Mouse (Mus musculus) forebrain, embryonic 10.5 days (tissue): ENCODE data around the gene Apod. TPM values are rescaled to one million over a fixed set of nuclear protein-coding genes. Genes with fewer than 3 reads are reported as not detected.
"Not testable (repeated sequence)": the region's sequence is repeated elsewhere in the genome, so short reads cannot be mapped to it uniquely, and the experiment has no call there.

Experiments used
- DNase-seq: peaks from one replicate; pipeline ENCODE4 v3.0.0-alpha.2; 2017; ENCODE audit warnings: low spot score; ENCODE audit errors: extremely low spot score
- H3K27ac ChIP-seq: fragments of 300-500 bp; sonication (generic); 2 replicates; pipeline ENCODE4 v1.5.1; 2016; ENCODE audit warnings: mild to moderate bottlenecking
- H3K27me3 ChIP-seq: fragments of 300-500 bp; sonication (generic); 2 replicates; pipeline ENCODE4 v1.6.1; 2016; ENCODE audit warnings: mild to moderate bottlenecking; ENCODE audit not compliant: poor library complexity, severe bottlenecking
- H3K36me3 ChIP-seq: fragments of 300-500 bp; sonication (generic); replicated peaks from 2 replicates; pipeline ENCODE4 v1.6.1; 2016; ENCODE audit warnings: mild to moderate bottlenecking, moderate library complexity
- H3K4me1 ChIP-seq: fragments of 300-500 bp; sonication (generic); 2 replicates; pipeline ENCODE4 v1.6.1; 2016
- H3K4me3 ChIP-seq: fragments of 300-500 bp; sonication (generic); 2 replicates; pipeline ENCODE4 v1.5.1; 2016; ENCODE audit warnings: mild to moderate bottlenecking, moderate library complexity
- H3K9me3 ChIP-seq: fragments of 300-500 bp; sonication (generic); 2 replicates; pipeline ENCODE4 v1.6.1; 2016; ENCODE audit warnings: mild to moderate bottlenecking, moderate library complexity
- WGBS: fragments of 180-500 bp; shearing (Covaris S2); methylation state at CpG from one replicate; pipeline ENCODE4 v1.1.7; 2016; 5-methylcytosine and 5-hydroxymethylcytosine counted together
- polyA plus RNA-seq: library from polyadenylated mRNA; unstranded; fragments of >200 nt; fragmentation: Nextera tagmentation; extraction: Ambion mirVana; gene quantifications from 2 replicates; pipeline ENCODE4 v1.2.1, GENCODE M21; 2016

Apod gene
- polyA plus RNA-seq, 1 experiment from 2014 or later, result 24.4 TPM

DNA sequence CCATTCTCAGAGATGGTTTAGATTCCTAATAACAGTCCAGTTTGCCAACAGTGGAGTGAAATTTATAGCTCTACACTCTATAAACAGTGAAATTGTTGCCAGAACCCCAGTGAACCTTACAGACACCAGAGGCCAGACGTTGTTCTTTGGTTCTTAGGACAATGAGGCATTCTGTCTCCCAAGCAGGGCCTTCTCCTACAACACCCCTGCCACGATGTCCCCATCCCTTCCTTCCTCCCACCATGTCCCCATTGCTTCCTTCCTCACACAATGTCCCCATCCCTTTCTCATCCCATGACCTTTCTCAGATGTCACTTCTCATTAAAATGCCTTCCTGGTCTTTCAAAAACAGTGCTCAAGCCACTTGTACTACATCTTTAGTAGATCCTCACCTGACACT, 3.8 kb upstream of the Apod start:
- WGBS, result 83% methylated on average over 2 of the region's 2 CpGs
- DNase-seq, result no peak
- H3K27me3 ChIP-seq, result no peaks in the 10 kb centered on the region
- no peak overlapping the region for H3K4me3 ChIP-seq
- H3K27ac ChIP-seq, result no peak overlapping the region
- H3K4me1 ChIP-seq, result peaks cover 39% of the 10 kb centered on the region
- no peaks in the 10 kb centered on the region for H3K36me3 ChIP-seq
- no peaks in the 10 kb centered on the region for H3K9me3 ChIP-seq

DNA sequence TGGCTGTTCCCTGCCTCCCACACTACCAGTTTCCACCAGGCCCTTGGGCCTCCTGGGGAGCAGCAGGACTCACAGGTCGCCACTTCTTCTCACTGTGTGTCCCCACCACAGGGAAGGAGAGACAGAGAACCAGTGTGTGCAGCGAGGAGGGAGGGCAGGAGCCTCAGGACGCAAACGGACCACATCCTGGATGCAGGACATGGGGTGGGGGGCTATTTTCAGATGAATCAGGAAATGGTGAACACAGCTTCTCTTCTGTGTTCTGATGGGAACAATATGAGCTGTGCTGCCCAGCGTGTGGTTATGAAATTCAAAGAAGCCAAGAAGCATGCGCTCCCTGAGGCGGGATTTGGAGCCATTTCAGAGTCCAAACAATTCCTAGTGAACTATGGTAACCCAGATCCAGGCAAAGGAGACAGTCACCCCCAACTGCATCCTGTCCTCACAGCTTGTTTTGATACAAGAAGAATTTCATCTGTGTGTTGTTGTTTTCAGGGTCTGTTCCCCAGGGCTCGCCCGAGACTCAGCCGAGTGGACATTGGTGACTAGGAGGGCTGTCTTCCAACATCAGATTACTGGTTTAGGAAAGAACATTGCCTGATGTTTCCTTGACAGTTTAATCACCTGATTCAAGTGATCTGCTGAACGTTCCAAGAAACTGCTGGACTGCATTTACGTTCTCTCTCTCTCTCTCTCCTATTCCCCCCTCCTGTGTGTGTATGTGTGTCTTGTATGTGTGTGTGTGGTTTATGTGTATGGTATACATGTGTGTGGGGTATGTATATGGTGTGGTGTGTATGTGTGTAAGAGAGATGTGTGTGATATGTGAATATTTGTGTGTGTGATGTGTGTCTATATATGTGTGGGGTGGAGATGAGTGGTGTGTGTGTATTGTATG, 1.9 kb upstream of the Apod start:
- peak overlapping the region; percentile 63; the same call in 1 of the 2 replicates for H3K27ac ChIP-seq
- 72% methylated on average over 12 of the region's 12 CpGs for WGBS

DNA sequence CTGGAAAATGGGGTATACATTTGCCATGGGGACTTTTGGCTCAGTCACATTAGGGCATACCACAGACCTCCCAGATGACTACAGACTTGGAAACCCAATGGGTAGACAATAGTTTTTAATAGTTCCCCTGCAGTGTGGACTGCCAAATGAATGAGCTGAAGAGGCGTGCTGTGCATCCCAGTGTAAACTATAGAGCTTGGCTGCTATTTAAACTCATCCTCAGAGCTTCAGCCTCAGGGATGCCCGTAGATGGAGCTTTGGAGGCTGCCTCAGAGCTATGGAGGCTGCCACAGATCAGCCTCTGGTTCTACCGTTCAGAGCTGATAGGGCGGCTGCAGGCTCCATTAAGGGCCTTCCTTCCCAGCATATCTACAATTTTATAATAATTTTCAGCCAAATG, 686 bp upstream of the Apod start:
- DNase-seq, result no peak
- Histone ChIP-seq H3K4me1 (peaks cover 32% of the 10 kb centered on the region), H3K4me3 (no peak overlapping the region), H3K27ac (no peak overlapping the region), H3K36me3 (no peaks in the 10 kb centered on the region), H3K27me3 (no peaks in the 10 kb centered on the region), H3K9me3 (no peaks in the 10 kb centered on the region)
- 79% methylated on average over 4 of the region's 4 CpGs for WGBS

More for the DNA sequence above, 1.9 kb upstream of the Apod start:
- not testable (repeated sequence) for H3K36me3 ChIP-seq, H3K9me3 ChIP-seq, H3K27me3 ChIP-seq, DNase-seq, H3K4me3 ChIP-seq
- H3K4me1 ChIP-seq, result peaks cover 35% of the 10 kb centered on the region

DNA sequence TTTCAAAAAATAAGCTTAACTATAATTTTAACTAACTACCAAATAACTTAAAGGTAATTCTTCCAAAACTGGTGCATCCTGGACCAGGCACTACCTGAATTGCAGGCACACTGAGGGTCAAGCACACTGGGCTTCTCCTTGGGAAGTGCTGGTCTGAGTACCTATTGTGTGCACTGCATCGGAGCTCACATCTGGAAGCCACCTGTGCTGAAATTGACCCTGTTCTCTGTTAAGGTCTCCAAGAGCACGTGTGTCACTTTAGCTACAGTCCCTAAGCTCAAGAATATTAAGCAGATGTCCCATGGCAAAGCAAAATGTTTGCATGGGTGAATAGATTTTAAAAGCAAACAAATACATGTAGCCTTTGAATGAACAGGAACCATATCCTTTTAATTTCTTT, 997 bp downstream of the Apod start:
- Histone ChIP-seq H3K27me3 (no peaks in the 10 kb centered on the region), H3K36me3 (no peaks in the 10 kb centered on the region), H3K4me3 (no peak overlapping the region), H3K27ac (no peak overlapping the region), H3K9me3 (no peaks in the 10 kb centered on the region), H3K4me1 (peaks cover 32% of the 10 kb centered on the region)
- DNase-seq, result no peak
- 64% methylated on average over 2 of the region's 2 CpGs for WGBS

DNA sequence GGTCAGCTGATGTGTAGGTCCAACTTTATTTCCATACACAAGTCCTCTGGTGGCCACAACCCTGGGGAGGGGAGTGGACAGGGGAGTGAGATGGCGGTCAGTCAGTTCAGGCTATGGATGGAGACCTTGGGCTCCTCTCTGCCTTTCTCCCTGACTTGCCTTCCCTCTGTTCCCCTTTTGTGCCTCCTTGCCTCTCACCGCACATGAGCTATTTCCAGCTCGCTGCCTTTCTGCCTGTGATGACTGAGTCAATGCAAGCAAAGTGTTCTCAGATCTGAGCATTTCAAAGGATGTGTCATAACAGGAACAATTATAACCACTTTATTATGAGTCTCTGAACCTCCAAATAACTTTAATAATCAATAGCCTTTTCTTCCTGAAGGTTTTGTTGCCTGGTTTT, 2.3 kb downstream of the Apod start:
- Histone ChIP-seq H3K9me3 (no peaks in the 10 kb centered on the region), H3K27me3 (no peaks in the 10 kb centered on the region), H3K27ac (no peak overlapping the region), H3K4me3 (no peak overlapping the region), H3K4me1 (peaks cover 32% of the 10 kb centered on the region), H3K36me3 (no peaks in the 10 kb centered on the region)
- DNase-seq, result no peak
- WGBS, result 81% methylated on average over 3 of the region's 3 CpGs

DNA sequence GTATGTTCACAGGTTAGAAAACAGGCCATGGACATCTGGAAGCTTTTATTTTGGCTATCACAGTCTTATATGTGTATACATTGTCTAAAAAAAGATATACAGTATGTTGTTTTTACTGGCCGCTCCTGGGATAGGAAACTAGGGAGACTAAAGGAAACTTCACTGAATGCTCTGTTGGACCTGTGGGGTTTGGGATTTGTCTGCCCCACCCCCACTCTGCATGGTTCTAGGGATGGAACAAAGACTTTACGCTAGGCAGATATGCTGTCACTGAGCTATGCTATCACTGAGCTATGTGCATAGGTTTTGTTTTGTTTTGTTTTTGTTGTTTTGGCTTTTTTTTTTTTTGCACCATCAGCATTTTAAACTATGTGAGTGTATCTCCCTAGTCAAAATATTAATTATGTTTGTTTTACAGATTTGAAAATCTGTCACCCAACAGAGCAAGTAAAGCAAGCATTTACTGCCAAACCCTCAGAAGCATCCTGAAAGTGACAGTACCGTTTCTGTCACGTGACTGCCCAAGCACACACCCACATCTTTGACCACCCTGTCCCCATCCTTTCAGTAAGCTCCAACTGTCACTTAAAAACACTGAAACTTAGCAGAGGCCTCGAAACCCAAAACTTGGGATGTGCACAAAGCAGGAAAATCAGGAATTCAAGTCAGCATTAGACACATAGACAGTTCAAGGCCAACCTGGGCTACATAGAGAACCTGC, 9.2 kb downstream of the Apod start:
- peaks cover 12% of the 10 kb centered on the region; the same call in 1 of the 2 replicates for H3K27me3 ChIP-seq
- no peak for DNase-seq
- no peak overlapping the region for H3K4me3 ChIP-seq
- H3K36me3 ChIP-seq, result no peaks in the 10 kb centered on the region
- H3K9me3 ChIP-seq, result no peaks in the 10 kb centered on the region
- H3K27ac ChIP-seq, result no peak overlapping the region
- WGBS, result 80% methylated on average over 5 of the region's 5 CpGs
- H3K4me1 ChIP-seq, result peaks cover 12% of the 10 kb centered on the region

DNA sequence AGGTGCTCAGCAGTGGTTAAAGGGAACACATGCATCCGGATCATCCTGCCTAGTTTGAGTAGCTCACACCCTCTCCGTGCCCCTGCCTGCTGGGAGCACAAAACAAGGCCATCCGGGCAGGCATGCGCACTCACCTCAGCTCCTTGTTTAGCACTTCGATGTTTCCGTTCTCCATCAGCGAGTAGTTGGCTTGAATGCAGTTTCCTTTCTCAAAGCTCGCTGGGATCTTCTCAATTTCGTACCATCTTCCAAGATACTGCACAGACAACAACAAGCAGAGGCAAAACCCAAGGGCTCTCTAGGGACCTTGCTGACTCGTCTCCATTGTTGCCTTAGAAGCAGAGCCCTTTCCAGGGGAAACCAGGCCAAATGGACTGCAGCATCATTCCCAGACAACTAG, 11.3 kb downstream of the Apod start:
- no peaks in the 10 kb centered on the region for H3K36me3 ChIP-seq
- peaks cover 28% of the 10 kb centered on the region for H3K4me1 ChIP-seq
- H3K27me3 ChIP-seq, result peaks cover 12% of the 10 kb centered on the region
- H3K27ac ChIP-seq, result no peak overlapping the region
- WGBS, result 80% methylated on average over 10 of the region's 10 CpGs
- no peaks in the 10 kb centered on the region for H3K9me3 ChIP-seq
- no peak for DNase-seq
- H3K4me3 ChIP-seq, result no peak overlapping the region

DNA sequence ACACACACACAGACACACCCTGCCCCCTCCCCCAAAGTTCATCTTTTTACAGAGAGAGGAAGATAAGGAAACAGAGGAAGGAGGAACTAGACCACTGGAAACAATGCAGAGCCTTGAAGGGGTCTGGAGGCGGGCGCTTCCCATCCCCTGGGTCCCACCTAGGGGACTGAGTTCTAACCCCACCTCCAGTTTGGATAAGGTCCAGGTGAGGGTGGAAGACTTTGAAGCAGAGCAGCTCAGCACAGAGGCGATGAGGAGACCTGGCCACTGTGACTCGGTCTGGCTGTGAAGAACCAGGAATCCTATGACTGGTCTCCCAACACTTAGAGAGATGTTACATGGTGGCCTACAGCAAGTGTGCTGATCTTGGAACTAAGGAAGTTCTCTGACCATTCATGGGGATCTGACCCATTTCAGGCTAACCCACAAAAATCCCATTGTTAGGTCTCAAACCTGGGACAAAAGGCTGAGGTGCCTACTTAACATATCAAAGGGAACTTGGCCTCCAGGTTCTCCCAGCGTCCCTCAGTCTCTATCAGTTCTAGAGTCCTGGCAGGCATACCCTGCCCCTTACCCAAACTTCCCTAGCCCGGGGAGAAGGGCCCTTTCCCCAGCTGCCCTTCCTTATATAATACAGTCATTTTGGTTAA, 13.6 kb downstream of the Apod start:
- H3K27ac ChIP-seq, result peak overlapping the region; percentile 31

DNA sequence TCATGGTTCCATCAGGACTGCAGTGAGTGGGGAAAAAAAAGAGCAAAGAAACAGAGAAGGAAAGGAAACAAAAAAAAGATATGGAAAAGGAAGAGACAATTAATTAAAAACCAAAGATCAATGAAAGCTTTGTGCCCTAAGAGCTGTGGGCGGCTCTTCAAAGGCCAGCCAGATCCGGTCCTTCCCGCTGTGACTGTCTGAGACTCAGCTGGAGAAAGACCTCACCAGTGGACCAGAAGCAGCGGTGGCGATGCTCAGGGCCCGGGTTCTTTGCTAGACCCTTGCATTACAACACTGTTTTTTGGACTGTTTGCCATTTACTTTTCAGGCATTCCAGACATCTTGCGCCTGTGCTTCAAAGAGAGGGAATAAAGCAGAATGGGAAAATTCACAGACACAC, 14.1 kb downstream of the Apod start:
- Histone ChIP-seq H3K9me3 (no peaks in the 10 kb centered on the region), H3K36me3 (no peaks in the 10 kb centered on the region), H3K27ac (peak overlapping the region; percentile 68), H3K27me3 (peaks cover 12% of the 10 kb centered on the region), H3K4me1 (peaks cover 30% of the 10 kb centered on the region), H3K4me3 (no peak overlapping the region)
- 32% methylated on average over 7 of the region's 7 CpGs for WGBS
- no peak for DNase-seq

More for the DNA sequence above, 13.6 kb downstream of the Apod start:
- Histone ChIP-seq H3K4me3 (no peak overlapping the region), H3K4me1 (peaks cover 28% of the 10 kb centered on the region), H3K27me3 (peaks cover 12% of the 10 kb centered on the region), H3K9me3 (no peaks in the 10 kb centered on the region), H3K36me3 (no peaks in the 10 kb centered on the region)
- no peak for DNase-seq
- WGBS, result 76% methylated on average over 6 of the region's 6 CpGs

DNA sequence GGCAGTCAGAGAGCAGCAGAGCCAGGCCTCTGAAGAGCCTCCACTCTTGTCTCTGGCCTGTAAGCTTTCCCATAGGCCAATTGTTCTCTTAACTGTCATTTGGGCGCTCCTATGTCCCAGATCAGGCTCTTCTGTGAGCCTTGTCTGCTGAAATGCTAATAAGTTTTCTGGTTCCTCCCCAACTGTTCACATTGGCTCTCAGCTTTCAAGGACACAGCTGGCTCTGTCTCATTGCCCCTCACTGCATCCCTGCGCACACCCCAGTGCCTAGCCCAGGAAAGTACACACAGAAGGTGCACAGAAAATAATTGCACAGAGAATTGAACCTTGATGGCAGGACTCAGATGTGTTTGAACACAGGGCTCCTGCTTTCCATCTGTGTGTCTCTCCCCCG, 14.7 kb downstream of the Apod start:
- no peaks in the 10 kb centered on the region for H3K36me3 ChIP-seq
- H3K27ac ChIP-seq, result peak overlapping the region; percentile 68
- H3K4me3 ChIP-seq, result no peak overlapping the region
- peaks cover 12% of the 10 kb centered on the region for H3K27me3 ChIP-seq
- DNase-seq, result no peak
- H3K4me1 ChIP-seq, result peaks cover 34% of the 10 kb centered on the region
- no peaks in the 10 kb centered on the region for H3K9me3 ChIP-seq
- 40% methylated on average over 3 of the region's 3 CpGs for WGBS

DNA sequence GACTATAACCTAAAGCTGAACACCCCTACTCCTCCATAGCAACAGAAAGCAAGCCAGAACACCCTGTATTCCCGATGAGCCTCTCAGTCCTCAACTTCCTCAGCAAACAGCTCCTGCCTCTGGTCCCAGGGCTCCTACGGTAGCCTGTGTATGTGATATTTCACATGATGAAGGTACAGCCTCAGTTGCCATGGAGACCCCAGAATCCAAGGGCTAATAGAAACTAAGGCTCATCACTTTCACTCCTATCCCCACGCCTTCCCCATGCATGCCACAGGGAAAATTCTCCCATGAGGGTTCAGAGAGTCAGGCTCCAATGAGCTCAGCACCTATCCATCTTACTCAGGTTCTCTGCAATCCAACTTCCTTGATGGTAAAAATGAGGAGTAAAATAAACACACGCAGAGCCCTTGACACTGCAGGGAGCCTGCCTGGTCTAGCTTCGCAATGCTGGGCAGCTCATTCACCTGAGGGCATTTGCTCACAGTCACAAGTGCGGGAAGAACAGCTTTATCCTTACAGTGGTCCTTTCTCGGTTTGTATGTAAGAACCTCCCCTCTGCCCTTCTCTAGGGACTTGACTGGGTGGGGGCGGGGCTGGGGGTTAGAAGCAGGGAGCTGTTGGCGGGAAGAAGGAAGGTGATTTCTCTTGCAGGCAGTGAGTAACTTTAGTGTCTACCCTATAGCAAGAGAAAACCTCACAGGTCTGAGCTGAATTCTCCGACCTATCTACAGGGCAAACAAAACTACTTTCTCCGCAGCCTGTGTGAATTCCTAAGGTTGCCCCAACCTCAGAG, 15.2 kb downstream of the Apod start:
- Histone ChIP-seq H3K4me3 (no peak overlapping the region), H3K4me1 (peaks cover 34% of the 10 kb centered on the region), H3K27ac (peak overlapping the region; percentile 68), H3K36me3 (no peaks in the 10 kb centered on the region), H3K9me3 (no peaks in the 10 kb centered on the region), H3K27me3 (peaks cover 12% of the 10 kb centered on the region)
- WGBS, result 55% methylated on average over 11 of the region's 11 CpGs
- DNase-seq, result no peak

DNA sequence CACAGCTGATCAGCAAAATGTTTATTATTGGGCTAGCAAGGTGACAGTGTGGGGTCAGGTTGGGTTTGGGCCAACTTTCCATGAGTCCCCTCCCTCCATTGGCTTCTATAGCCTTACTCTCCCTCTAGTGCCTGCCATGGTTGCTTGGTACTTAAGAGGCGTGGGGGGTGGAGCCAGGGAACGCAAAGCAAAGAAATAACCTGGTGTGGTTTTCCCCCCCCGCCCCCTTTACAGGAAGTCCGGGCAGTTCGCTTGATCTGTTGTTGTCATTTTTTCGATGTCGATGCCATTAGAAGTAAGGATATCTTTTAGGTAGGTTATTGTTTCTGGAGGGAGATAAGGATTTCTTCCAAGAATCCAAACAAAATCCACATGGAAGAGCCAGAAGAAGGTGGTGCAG, 17.5 kb downstream of the Apod start:
- H3K4me1 ChIP-seq, result peaks cover 34% of the 10 kb centered on the region
- H3K27ac ChIP-seq, result no peak overlapping the region
- peaks cover 12% of the 10 kb centered on the region for H3K27me3 ChIP-seq
- WGBS, result 91% methylated on average over 7 of the region's 7 CpGs
- DNase-seq, result no peak
- H3K4me3 ChIP-seq, result no peak overlapping the region
- H3K9me3 ChIP-seq, result no peaks in the 10 kb centered on the region
- H3K36me3 ChIP-seq, result no peaks in the 10 kb centered on the region
